Mouse (Mus musculus): ENCODE results near the gene Ndufb6.

DNA sequence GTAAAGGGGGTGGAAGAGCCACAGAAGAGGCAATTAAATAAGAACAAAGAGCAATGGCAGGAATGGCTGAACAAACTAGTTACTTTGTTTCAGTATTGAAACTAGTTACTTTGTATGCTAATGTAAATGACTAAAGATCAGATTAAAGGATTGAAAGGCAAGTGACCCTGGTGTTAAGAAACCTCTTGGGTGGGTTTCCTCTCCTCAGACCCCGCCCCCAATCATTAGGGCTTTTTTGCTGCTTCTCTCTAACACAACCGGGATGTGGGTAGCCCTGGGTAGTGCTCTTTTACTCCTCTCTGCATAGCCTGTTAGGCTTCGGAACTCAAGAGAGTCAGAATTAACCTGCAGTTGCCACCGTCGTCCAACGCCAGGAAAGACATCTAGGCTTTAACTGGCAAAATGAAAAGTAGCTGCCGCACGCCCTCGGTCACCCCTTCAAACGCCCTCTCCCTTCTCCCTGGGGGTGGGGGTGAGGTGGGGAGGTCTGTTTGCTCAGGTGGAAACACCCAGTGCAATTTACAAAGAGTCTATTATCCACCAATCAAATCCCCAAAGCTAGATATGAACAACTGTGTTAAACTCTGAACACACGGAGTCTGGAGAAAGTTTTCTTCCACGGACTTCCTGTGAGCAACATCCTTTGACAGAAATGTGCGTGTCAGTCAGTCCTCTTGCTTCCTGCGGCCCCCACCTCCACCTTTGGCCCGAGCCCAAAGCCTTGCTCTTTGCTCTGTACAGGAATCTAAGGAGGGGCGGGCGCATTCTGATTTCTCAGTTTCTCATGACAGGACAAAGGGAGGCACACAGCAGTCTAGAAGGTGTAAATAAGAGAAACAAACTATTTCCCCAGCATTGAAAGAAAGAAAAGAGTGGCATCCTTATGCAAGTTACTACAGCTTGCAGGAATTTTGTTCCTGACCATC is 40.5 kb downstream of the Ndufb6 start:
- TF ChIP-seq GATA1 (IDR thresholded peaks at IDR 0.05; ENCODE audit: borderline replicate concordance, low read length) = no peak
- TF ChIP-seq FLI1 (IDR thresholded peaks at IDR 0.05; ENCODE audit: low read length) = no peak
